Mouse (Mus musculus) embryo, embryonic 10 days (tissue): Measurements from ENCODE around the gene Tex45.

Experiments
- DNase-seq: peaks from one replicate; pipeline ENCODE4 v3.0.0-alpha.2; 2015; ENCODE audit warnings: low spot score

The Tex45 gene

DNA sequence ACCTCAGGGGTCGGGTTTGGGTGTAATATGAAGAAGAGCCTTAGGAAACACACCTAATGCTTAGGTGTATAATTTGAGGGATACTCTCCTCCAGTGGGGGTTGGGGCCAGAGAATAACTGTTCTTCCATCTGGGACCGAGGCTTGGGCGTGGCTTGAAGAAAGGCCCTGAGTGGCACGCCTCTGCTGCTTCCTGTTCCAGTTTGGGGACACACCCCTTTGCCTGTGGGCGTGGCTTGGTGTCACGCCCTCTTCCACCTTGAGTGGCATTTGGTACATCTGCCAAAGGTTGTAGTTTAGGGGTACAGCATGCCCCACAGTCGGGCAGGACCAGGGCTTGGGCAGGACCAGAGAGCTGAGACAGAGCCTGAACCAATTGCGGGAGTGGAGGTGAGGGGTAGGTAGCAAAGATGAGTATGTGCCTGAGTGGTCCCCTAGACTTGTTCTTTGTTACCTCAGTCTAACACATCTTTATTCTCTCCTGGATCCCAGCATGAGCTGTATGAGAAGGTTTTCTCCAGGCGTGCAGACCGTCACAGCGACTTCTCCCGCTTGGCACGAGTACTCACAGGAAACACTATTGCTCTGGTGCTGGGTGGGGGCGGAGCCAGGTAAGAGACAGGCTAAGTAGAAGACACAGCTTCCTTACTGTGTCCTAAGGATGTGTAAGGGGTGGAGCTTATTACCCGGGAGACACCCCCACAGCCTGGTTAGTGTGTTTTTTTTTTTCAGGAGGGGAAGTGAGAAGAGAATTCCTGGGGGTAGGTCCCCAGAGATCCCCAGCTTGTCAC lies 65.6 kb downstream of the Tex45 start:
- DNase-seq = peak; percentile 42
